Mouse (Mus musculus) liver, embryonic 15.5 days (tissue): Measurements from ENCODE around the gene BC004004. TPM values are rescaled to one million over a fixed set of nuclear protein-coding genes. Genes with fewer than 3 reads are reported as not detected.

Source experiments
- ATAC-seq: fragments of 200-750 bp; cut with Nextera tagmentation; 2 replicates; pipeline ENCODE4 v1.8.0; 2017; ENCODE audit warnings: moderate number of reproducible peaks, mild to moderate bottlenecking, moderate library complexity; ENCODE audit not compliant: insufficient read depth
- H3K27ac ChIP-seq: fragments of 300-500 bp; sonication (generic); replicated peaks from 2 replicates; pipeline ENCODE4 v1.5.1; 2015; ENCODE audit warnings: mild to moderate bottlenecking, inconsistent platforms
- H3K27me3 ChIP-seq: fragments of 300-500 bp; sonication (generic); 2 replicates; pipeline ENCODE4 v1.6.1; 2015; ENCODE audit warnings: mild to moderate bottlenecking, inconsistent platforms
- H3K36me3 ChIP-seq: fragments of 300-500 bp; sonication (generic); replicated peaks from 2 replicates; pipeline ENCODE4 v1.6.1; 2015; ENCODE audit warnings: moderate library complexity, mild to moderate bottlenecking, inconsistent platforms
- H3K4me1 ChIP-seq: fragments of 300-500 bp; sonication (generic); replicated peaks from 2 replicates; pipeline ENCODE4 v1.6.1; 2015; ENCODE audit warnings: inconsistent platforms
- H3K4me2 ChIP-seq: fragments of 300-500 bp; sonication (generic); 2 replicates; pipeline ENCODE4 v1.6.1; 2015; ENCODE audit warnings: moderate library complexity, mild to moderate bottlenecking, inconsistent platforms
- H3K4me3 ChIP-seq: fragments of 300-500 bp; sonication (generic); replicated peaks from 2 replicates; pipeline ENCODE4 v1.5.1; 2015; ENCODE audit warnings: mild to moderate bottlenecking, inconsistent platforms
- H3K9ac ChIP-seq: fragments of 300-500 bp; sonication (generic); 2 replicates; pipeline ENCODE4 v1.6.1; 2015; ENCODE audit warnings: moderate library complexity, mild to moderate bottlenecking, inconsistent platforms
- H3K9me3 ChIP-seq: fragments of 300-500 bp; sonication (generic); replicated peaks from 2 replicates; pipeline ENCODE4 v1.6.1; 2016; ENCODE audit warnings: inconsistent platforms
- WGBS: fragments of 180-500 bp; shearing (Covaris S2); methylation state at CpG from one replicate; pipeline ENCODE4 v1.1.7; 2015; ENCODE audit warnings: mixed read lengths; ENCODE audit not compliant: insufficient replicate concordance; 5-methylcytosine and 5-hydroxymethylcytosine counted together
- polyA plus RNA-seq: library from polyadenylated mRNA; unstranded; fragments of >200 nt; fragmentation: Nextera tagmentation; extraction: Ambion mirVana; gene quantifications from 2 replicates; pipeline ENCODE4 v1.2.1, GENCODE M21; 2015

BC004004 gene
- polyA plus RNA-seq, 1 experiment from 2014 or later: 62.7 TPM

GRCm38 (mm10) chr17:29355461-29355840, 86.9 kb downstream of the BC004004 start:
- 60% methylated on average over 5 of the region's 5 CpGs for WGBS
- no peak overlapping the region for H3K9ac ChIP-seq
- ATAC-seq: no peak

DNA sequence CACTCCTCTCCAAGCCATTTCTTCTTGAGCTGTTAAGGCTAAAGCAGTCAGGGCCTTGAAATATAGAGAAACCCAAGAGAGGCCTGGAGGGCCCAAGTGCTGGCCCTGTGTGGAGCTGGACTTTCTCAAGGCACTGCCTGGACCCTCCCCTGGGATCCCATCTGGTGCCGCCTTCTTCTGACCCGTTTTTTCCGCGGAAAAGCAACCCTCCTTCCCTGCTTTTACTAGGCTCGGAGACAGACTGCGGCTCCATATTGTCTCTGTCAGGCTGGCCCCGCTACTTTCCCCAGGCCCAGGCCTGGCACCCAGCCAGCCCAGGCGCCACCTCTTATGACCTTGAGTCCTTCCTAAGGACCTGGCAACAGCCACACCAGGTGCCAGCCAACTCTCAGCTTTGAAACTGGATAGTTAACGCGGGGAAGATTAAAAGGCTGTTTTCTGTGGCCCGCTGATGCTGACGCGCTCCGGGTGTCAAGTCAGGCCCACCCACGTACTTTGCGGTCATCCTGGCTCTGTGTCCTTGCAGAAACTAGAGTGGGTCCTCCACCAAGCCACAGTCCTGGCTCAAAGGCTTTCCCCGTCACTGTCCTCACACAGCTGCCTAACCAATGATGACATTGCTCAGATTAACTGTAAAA, 87.4 kb downstream of the BC004004 start:
- no peak overlapping the region for H3K9ac ChIP-seq
- H3K27me3 ChIP-seq: no peaks in the 10 kb centered on the region; the same call in 1 of the 2 replicates
- H3K9me3 ChIP-seq: no peaks in the 10 kb centered on the region
- peaks cover 16% of the 10 kb centered on the region for H3K4me1 ChIP-seq
- no peak overlapping the region for H3K4me3 ChIP-seq
- H3K27ac ChIP-seq: peak overlapping the region; percentile 41; the same call in 1 of the 2 replicates
- 0 out of 2 replicates have a peak, but pooled peaks have one; percentile 16 for ATAC-seq
- H3K36me3 ChIP-seq: no peaks in the 10 kb centered on the region
- WGBS: 55% methylated on average over 17 of the region's 17 CpGs
- H3K4me2 ChIP-seq: peak overlapping the region; percentile 58

More at GRCm38 (mm10) chr17:29355461-29355840, 86.9 kb downstream of the BC004004 start:
- Histone ChIP-seq H3K9me3 (no peaks in the 10 kb centered on the region), H3K27ac (no peak overlapping the region), H3K4me3 (no peak overlapping the region), H3K36me3 (no peaks in the 10 kb centered on the region), H3K4me2 (no peak overlapping the region), H3K27me3 (no peaks in the 10 kb centered on the region; the same call in 1 of the 2 replicates), H3K4me1 (peaks cover 12% of the 10 kb centered on the region)

DNA sequence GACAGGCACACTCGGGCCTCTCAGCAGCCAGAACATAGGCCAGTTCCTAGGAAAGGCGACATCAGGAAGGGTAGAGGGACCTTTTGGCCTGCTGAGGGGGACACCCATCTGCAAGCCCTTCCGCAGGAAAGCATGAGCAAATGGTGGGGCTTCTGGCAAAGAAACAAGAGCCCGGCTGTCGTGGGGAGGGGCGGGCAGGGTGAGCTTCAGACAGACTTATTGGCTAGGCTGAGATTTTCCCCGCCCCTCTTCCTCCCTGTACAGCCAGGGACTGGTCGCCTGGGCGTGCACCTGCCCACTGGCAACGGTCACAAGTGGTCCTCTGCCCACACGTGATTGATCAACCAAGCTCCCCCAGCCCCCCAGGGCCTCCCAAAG, 87.9 kb downstream of the BC004004 start:
- no peaks in the 10 kb centered on the region; the same call in 1 of the 2 replicates for H3K27me3 ChIP-seq
- ATAC-seq: peak; percentile 66
- peak overlapping the region; percentile 41; the same call in 1 of the 2 replicates for H3K27ac ChIP-seq
- peak overlapping the region; percentile 58 for H3K4me2 ChIP-seq
- peaks cover 18% of the 10 kb centered on the region for H3K4me1 ChIP-seq
- 0 out of 2 replicates have a peak overlapping the region, but pooled peaks have one; percentile 17 for H3K4me3 ChIP-seq
- no peaks in the 10 kb centered on the region for H3K9me3 ChIP-seq
- no peaks in the 10 kb centered on the region for H3K36me3 ChIP-seq
- no peak overlapping the region for H3K9ac ChIP-seq
- WGBS: 16% methylated on average over 11 of the region's 11 CpGs

- 31% methylated on average over 9 of the region's 9 CpGs for WGBS
- H3K27ac ChIP-seq: no peak overlapping the region
- no peaks in the 10 kb centered on the region for H3K36me3 ChIP-seq
- no peak overlapping the region for H3K9ac ChIP-seq
- no peaks in the 10 kb centered on the region for H3K9me3 ChIP-seq
- H3K4me3 ChIP-seq: 0 out of 2 replicates have a peak overlapping the region, but pooled peaks have one; percentile 17
- peak; percentile 11; the same call in 1 of the 2 replicates for ATAC-seq
- H3K4me2 ChIP-seq: peak overlapping the region; percentile 58
- H3K4me1 ChIP-seq: peaks cover 18% of the 10 kb centered on the region
- H3K27me3 ChIP-seq: no peaks in the 10 kb centered on the region; the same call in 1 of the 2 replicates
Observed at GRCm38 (mm10) chr17:29356882-29357281, 88.3 kb downstream of the BC004004 start.

DNA sequence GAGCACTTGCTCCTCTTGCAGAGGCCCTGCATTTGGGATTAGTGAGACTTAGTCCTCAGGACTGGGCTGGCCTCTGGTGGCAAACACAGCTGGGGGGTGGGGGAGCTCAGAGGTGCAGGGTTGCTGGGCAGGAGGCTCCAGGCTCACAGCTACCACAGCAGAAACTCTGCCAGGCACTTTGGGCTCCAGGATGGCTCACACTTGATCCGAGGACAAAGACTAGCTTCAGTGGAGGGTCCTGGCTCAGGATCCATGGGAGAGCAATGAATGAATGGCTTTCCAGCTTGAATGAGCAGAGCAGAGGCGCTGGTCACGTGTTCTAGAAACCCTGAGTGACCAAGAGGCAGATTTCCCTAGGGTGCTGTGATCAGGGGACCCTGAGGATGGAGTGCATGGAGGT, 90.3 kb downstream of the BC004004 start:
- WGBS: 54% methylated on average over 3 of the region's 3 CpGs
- Histone ChIP-seq H3K4me3 (no peak overlapping the region), H3K4me1 (peaks cover 18% of the 10 kb centered on the region), H3K9ac (no peak overlapping the region), H3K4me2 (no peak overlapping the region), H3K27ac (no peak overlapping the region), H3K9me3 (no peaks in the 10 kb centered on the region), H3K27me3 (no peaks in the 10 kb centered on the region; the same call in 1 of the 2 replicates), H3K36me3 (no peaks in the 10 kb centered on the region)
- no peak for ATAC-seq

- H3K27me3 ChIP-seq: no peaks in the 10 kb centered on the region; the same call in 1 of the 2 replicates
- ATAC-seq: peak; percentile 29; the same call in 1 of the 2 replicates
- H3K9ac ChIP-seq: no peak within 1 kb of the TSS
- peak within 1 kb of the TSS; percentile 33 for H3K4me2 ChIP-seq
- H3K4me1 ChIP-seq: peaks cover 17% of the 10 kb centered on the region
- no peak within 1 kb of the TSS for H3K27ac ChIP-seq
- H3K4me3 ChIP-seq: peak within 1 kb of the TSS; percentile 31
- no peaks in the 10 kb centered on the region for H3K36me3 ChIP-seq
- no peaks in the 10 kb centered on the region for H3K9me3 ChIP-seq
- 4% methylated on average over 5 of the region's 5 CpGs for WGBS
Observed at GRCm38 (mm10) chr17:29360761-29361221, 92.2 kb downstream of the BC004004 start, which contains the start of gene Fgd2. Fgd2 (plus strand) TSS chr17:29360914.

DNA sequence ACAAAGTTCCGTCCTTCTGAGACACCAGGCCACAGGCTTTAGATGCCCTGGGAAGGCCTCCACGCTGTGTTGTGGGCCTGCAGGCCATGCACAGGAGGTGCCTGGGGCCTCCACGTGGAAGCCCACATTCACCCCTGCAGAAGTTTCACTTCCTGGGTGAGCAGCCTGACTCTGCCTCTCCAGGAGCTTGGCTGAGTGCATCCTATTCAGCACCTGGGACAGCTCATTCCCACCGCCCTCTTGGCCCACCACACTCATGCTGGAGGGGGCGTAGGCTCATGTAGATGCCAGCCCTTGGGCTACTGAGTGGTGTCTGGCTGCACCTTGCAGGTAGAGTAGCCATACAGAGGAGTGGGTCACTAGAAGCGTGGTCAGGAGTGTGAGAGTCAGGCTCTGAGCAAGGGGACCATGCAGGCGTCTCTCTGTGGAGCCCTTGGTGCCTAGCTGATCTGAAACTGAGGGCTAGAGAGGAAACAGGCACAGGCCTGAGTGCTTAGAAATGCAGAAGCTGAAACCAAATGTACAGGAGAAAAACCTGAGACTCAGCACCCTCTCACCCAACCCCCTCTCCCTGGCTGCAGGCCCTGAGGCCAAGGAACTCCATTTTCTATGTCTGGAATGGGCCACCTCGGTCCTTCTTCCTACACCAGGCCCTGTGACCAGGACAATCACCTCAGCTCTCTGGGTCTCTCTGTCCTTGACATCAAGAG, 93.5 kb downstream of the BC004004 start:
- H3K9ac ChIP-seq: no peak overlapping the region
- 29% methylated on average over 8 of the region's 8 CpGs for WGBS
- H3K27ac ChIP-seq: no peak overlapping the region; the same call in 1 of the 2 replicates
- no peaks in the 10 kb centered on the region for H3K36me3 ChIP-seq
- no peaks in the 10 kb centered on the region for H3K9me3 ChIP-seq
- H3K4me1 ChIP-seq: 0 out of 2 replicates have a peak, but pooled peaks cover 9% of the 10 kb centered on the region
- H3K4me3 ChIP-seq: peak overlapping the region; percentile 31
- ATAC-seq: no peak
- no peaks in the 10 kb centered on the region for H3K27me3 ChIP-seq
- peak overlapping the region; percentile 33 for H3K4me2 ChIP-seq

DNA sequence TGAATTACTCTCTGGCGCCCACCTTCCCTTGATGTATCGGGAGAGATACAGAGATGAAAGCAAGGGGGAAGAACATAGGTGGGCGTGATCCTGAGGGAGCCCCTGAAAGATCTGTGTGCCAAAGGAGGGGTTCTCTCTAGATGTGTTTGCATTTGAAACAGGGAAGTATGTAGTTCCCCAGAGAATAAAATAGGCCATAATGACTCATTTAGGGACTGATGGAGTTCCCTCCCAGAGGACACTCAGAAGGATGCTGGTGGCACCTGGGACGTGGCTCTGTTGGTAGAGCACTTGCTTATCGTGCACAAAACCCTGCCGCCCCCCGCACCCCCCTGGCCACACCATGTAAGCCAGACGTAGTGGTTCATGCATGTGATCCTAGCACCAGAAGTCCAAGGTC, 94.5 kb downstream of the BC004004 start:
- no peak for ATAC-seq
- H3K4me2 ChIP-seq: peak overlapping the region; percentile 23; the same call in 1 of the 2 replicates
- 63% methylated on average over 8 of the region's 8 CpGs for WGBS

More for the DNA sequence above, 94.5 kb downstream of the BC004004 start:
- H3K27me3 ChIP-seq: no peaks in the 10 kb centered on the region
- no peak overlapping the region for H3K9ac ChIP-seq
- H3K4me1 ChIP-seq: 0 out of 2 replicates have a peak, but pooled peaks cover 8% of the 10 kb centered on the region
- no peaks in the 10 kb centered on the region for H3K36me3 ChIP-seq
- H3K4me3 ChIP-seq: no peak overlapping the region
- H3K27ac ChIP-seq: no peak overlapping the region
- no peaks in the 10 kb centered on the region for H3K9me3 ChIP-seq

Other genes starting within 250 kb of the BC004004 start
- 204 and 215 TPM in 2 replicates for gene Srsf3, start 236.2 kb upstream of the BC004004 start, polyA plus RNA-seq
- 15.4 and 15.5 TPM in 2 replicates for gene Cdkn1a, start 177.8 kb upstream of the BC004004 start, polyA plus RNA-seq
- 7.8 and 10.0 TPM in 2 replicates for gene Rab44, start 154.6 kb upstream of the BC004004 start, polyA plus RNA-seq
- 0.05 and 0.12 TPM in 2 replicates for gene Cpne5, start 30.6 kb upstream of the BC004004 start, polyA plus RNA-seq
- 86.2 and 92.9 TPM in 2 replicates for gene Ppil1, start 4.6 kb upstream of the BC004004 start, polyA plus RNA-seq
- gene Pi16, start 48.9 kb downstream of the BC004004 start, polyA plus RNA-seq: 1.9 and 2.4 TPM in 2 replicates
- 59.4 and 74.4 TPM in 2 replicates for gene Mtch1, start 79.1 kb downstream of the BC004004 start, polyA plus RNA-seq
- gene Fgd2, start 92.1 kb downstream of the BC004004 start, polyA plus RNA-seq: 6.5 and 8.4 TPM in 2 replicates
- gene Pim1, start 222.0 kb downstream of the BC004004 start, polyA plus RNA-seq: 93.3 and 93.5 TPM in 2 replicates